Mouse (Mus musculus) C2C12 (cell line): ENCODE measurements around the gene Bcar3. TPM values are rescaled to one million over a fixed set of nuclear protein-coding genes. Genes with fewer than 3 reads are reported as not detected.

Experiments
- H3K27me3 ChIP-seq: one replicate; pipeline ENCODE4 v1.6.1; 2011; ENCODE audit not compliant: control insufficient read depth, insufficient read depth, insufficient read length
- H3K36me3 ChIP-seq: one replicate; pipeline ENCODE4 v1.6.1; 2011; ENCODE audit not compliant: control insufficient read depth, insufficient read depth
- H3K4me3 ChIP-seq: one replicate; pipeline ENCODE4 v1.5.1; 2011; ENCODE audit warnings: mild to moderate bottlenecking, control low read depth; ENCODE audit not compliant: poor library complexity, insufficient read depth, severe bottlenecking
- H3K79me2 ChIP-seq: one replicate; pipeline ENCODE4 v1.6.1; 2011; ENCODE audit not compliant: control insufficient read depth, insufficient read depth
- H3K79me3 ChIP-seq: one replicate; pipeline ENCODE4 v1.6.1; 2011; ENCODE audit warnings: low read depth, control low read depth
- H3ac ChIP-seq: one replicate; pipeline ENCODE3; 2011; ENCODE audit warnings: low read depth; ENCODE audit not compliant: control insufficient read depth, insufficient read length
- CEBPB ChIP-seq: IDR thresholded peaks from one replicate; pipeline ENCODE4 v1.6.1; 2011; ENCODE audit warnings: low read depth, mild to moderate bottlenecking, control low read depth, moderate library complexity
- CTCF ChIP-seq: IDR thresholded peaks from one replicate; pipeline ENCODE4 v1.5.1; 2011; ENCODE audit not compliant: control insufficient read depth, insufficient read depth, insufficient read length
- FOSL1 ChIP-seq: IDR thresholded peaks from one replicate; pipeline ENCODE4 v1.8.0; 2011; ENCODE audit warnings: mild to moderate bottlenecking, low read length; ENCODE audit not compliant: poor library complexity, insufficient read depth, severe bottlenecking
- MAX ChIP-seq: IDR thresholded peaks from one replicate; pipeline ENCODE4 v1.6.1; 2011; ENCODE audit warnings: mild to moderate bottlenecking, control low read depth
- MYOD1 ChIP-seq: IDR thresholded peaks from one replicate; pipeline ENCODE4 v1.6.1; 2011; ENCODE audit warnings: low read depth; ENCODE audit not compliant: control insufficient read depth, insufficient read length
- MYOG ChIP-seq: IDR thresholded peaks from one replicate; pipeline ENCODE4 v1.6.1; 2011; ENCODE audit not compliant: control insufficient read depth, insufficient read length; ENCODE audit errors: extremely low read depth
- USF1 ChIP-seq: IDR thresholded peaks from one replicate; pipeline ENCODE4 v1.6.1; 2011; ENCODE audit warnings: low read depth, mild to moderate bottlenecking, control low read depth, moderate library complexity
- polyA plus RNA-seq: library from polyadenylated mRNA; unstranded; fragments of >200 nt; fragmentation: generic; extraction: Trizol; gene quantifications from one replicate; pipeline ENCODE4 v1.2.1, GENCODE M21; 2012; ENCODE audit warnings: missing spikeins

Bcar3 gene
- polyA plus RNA-seq, 1 experiment = 34.9 TPM

DNA sequence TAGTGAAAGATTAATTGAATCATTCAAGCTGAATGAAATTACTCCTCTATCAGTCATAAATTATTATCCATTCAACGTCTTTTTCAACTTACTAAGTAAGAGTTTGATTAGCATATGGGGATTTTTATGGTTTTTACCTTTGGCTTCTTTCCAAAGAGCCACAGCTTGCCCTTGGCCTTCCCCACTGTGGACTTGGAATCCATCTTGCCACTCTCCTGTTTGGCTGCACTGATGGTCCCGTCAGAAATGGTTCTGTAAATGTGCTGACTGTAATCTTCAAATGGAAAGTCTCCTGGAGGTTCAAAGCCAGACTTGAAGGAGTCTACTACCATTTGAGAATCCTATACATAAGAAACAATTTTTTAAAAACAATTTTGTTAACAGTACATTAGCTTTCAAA is 263.8 kb downstream of the Bcar3 start:
- H3ac ChIP-seq = no peak overlapping the region
- no peak overlapping the region for H3K4me3 ChIP-seq
- H3K79me3 ChIP-seq = no peaks in the 10 kb centered on the region
- no peak for TF ChIP-seq CEBPB
- no peak for TF ChIP-seq USF1
- TF ChIP-seq MAX = no peak
- no peak for TF ChIP-seq CTCF
- no peak for TF ChIP-seq FOSL1
- TF ChIP-seq MYOD1 = no peak
- TF ChIP-seq MYOG = no peak
- no peaks in the 10 kb centered on the region for H3K27me3 ChIP-seq
- H3K79me2 ChIP-seq = no peaks in the 10 kb centered on the region
- peaks cover 11% of the 10 kb centered on the region for H3K36me3 ChIP-seq

DNA sequence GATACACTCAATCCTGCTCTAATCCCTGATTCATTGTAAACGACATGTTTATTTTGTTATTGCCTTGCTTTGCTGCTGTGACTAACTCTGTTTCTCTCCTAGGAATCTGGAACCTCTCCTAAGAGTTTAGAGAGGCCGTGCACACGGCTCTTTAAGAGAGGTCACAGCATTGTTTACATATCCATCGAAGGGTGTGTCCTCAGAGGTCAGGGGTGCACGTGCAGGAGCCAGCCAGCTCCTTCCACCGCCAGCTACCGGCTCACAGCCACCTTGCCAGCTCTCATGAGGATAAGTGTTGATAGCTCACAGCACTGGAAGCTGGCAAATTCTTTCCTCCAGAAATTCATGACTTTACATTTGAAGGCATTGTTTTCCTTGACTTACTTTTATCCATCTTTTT is 271.3 kb downstream of the Bcar3 start:
- Histone ChIP-seq H3K79me2 (no peaks in the 10 kb centered on the region), H3K4me3 (no peak overlapping the region), H3K27me3 (no peaks in the 10 kb centered on the region), H3K79me3 (no peaks in the 10 kb centered on the region), H3K36me3 (peaks cover 39% of the 10 kb centered on the region), H3ac (no peak overlapping the region)
- no peak for TF ChIP-seq MYOG
- TF ChIP-seq MYOD1 = no peak
- no peak for TF ChIP-seq CEBPB
- no peak for TF ChIP-seq CTCF
- no peak for TF ChIP-seq USF1
- no peak for TF ChIP-seq MAX
- no peak for TF ChIP-seq FOSL1

DNA sequence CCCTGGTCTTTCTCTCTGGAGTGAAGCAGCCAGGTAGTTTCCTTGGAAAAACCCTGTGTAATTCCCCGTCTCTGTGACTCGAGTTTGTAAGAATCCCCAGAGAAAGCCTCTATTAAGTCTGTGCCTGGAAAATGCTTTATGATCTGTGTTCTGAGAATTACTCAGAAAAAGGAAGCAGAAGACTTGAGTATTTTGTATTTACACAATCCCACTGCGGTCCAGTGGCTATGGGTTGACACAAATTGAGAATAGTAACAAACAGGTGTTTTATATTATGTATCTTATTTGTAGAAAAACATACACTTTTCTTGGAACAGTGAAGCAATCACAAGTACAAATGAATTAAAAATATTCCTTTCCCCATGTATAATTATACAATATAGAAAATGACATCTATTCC is 272.2 kb downstream of the Bcar3 start:
- H3K27me3 ChIP-seq = no peaks in the 10 kb centered on the region

DNA sequence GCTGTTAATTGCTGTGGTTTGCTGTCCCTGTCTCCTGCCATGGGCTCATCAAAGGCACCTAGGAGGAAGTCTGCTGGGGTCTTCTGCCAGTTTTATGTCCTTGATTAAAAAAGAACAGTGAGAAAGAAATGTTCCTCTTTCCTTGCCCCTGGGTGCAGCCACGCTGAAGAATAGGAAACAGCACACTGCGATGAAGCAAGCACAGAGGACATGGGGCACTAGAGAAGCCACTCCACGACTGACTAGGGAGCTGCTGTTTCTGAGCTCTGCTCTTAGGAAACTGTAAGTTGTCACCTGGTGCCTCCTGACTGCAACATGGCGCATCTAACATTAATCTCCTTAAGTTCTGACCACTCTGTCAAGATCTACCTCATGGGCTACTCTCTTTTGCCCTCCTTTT is 272.6 kb downstream of the Bcar3 start:
- H3ac ChIP-seq = no peak overlapping the region
- no peak for TF ChIP-seq MYOG
- no peak for TF ChIP-seq USF1
- TF ChIP-seq MAX = no peak
- TF ChIP-seq MYOD1 = no peak
- TF ChIP-seq FOSL1 = no peak
- TF ChIP-seq CTCF = no peak
- TF ChIP-seq CEBPB = no peak
- no peak overlapping the region for H3K4me3 ChIP-seq
- H3K27me3 ChIP-seq = no peaks in the 10 kb centered on the region
- H3K79me2 ChIP-seq = peaks cover 4% of the 10 kb centered on the region
- H3K36me3 ChIP-seq = peaks cover 39% of the 10 kb centered on the region
- no peaks in the 10 kb centered on the region for H3K79me3 ChIP-seq

More for the DNA sequence above, 272.2 kb downstream of the Bcar3 start:
- no peak for TF ChIP-seq CTCF
- no peak for TF ChIP-seq MYOG
- no peak for TF ChIP-seq CEBPB
- H3ac ChIP-seq = no peak overlapping the region
- H3K79me2 ChIP-seq = no peaks in the 10 kb centered on the region
- H3K36me3 ChIP-seq = peaks cover 39% of the 10 kb centered on the region
- no peak overlapping the region for H3K4me3 ChIP-seq
- no peaks in the 10 kb centered on the region for H3K79me3 ChIP-seq

DNA sequence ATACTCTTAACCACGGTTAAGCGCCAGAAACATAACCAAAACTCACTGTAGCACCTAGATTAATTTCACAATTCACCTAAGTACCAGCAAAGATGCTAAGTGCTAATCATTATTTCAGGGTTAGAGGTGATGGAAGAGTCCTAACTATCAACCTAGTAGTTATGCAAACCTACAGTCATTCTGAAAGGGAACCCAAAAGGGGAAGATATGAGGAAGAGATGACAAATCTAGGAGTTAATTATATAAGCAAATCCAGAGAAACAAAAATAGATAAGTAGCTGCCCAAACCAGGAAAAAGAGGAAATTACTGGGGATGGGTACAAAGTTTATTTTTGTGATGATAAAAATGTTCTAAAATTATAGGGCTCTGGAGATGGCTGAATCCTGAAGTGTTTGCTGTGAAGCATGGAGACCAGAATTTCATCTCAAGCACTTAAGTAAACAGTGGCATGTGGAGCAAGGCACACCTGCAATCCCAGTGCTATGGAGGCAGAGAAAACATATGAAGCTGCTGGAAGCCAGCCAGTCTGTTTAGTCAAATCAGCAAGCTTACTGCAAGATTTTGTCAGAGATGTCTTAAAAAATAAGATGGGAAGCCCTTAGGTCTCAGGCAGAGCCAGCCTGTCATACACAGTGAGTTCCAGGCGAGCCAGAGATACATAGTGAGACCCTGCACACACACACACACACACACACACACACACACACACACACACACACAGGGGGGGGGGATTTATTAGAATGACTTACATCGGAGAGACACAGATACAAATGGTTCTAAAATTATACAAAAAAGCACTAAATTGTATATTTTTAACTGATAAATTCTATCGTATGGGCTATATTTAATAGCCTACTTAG is 279.7 kb downstream of the Bcar3 start:
- Histone ChIP-seq H3K79me3 (peaks cover 20% of the 10 kb centered on the region), H3ac (no peak overlapping the region)
- TF ChIP-seq USF1 (no peak), FOSL1 (no peak), MYOG (no peak), MYOD1 (no peak), CTCF (no peak), MAX (no peak), CEBPB (no peak)

More for the DNA sequence above, 279.7 kb downstream of the Bcar3 start:
- Histone ChIP-seq H3K79me2 (peaks cover 72% of the 10 kb centered on the region), H3K27me3 (no peaks in the 10 kb centered on the region), H3K4me3 (no peak overlapping the region), H3K36me3 (no peaks in the 10 kb centered on the region)
